Mouse (Mus musculus) limb, embryonic 11.5 days (tissue): ENCODE results near the gene Eif2s2. TPM values are rescaled to one million over a fixed set of nuclear protein-coding genes. Genes with fewer than 3 reads are reported as not detected.

ENCODE experiments used
- ATAC-seq: fragments of 200-750 bp; cut with Nextera tagmentation; 2 replicates; pipeline ENCODE4 v1.8.0; 2017; ENCODE audit warnings: low read depth; ENCODE audit not compliant: insufficient number of reproducible peaks, low FRiP score, low TSS enrichment
- DNase-seq: peaks from one replicate; pipeline ENCODE4 v3.0.0-alpha.2; 2015; ENCODE audit warnings: low spot score
- H3K27ac ChIP-seq: fragments of 300-500 bp; sonication (generic); replicated peaks from 2 replicates; pipeline ENCODE4 v1.5.1; 2014; ENCODE audit warnings: low read depth, mild to moderate bottlenecking, low read length
- H3K27me3 ChIP-seq: fragments of 300-500 bp; sonication (generic); 2 replicates; pipeline ENCODE4 v1.6.1; 2014; ENCODE audit warnings: mild to moderate bottlenecking, low read length, mixed read lengths; ENCODE audit not compliant: control insufficient read depth, insufficient read depth
- H3K36me3 ChIP-seq: fragments of 300-500 bp; sonication (generic); 2 replicates; pipeline ENCODE4 v1.6.1; 2014; ENCODE audit warnings: mild to moderate bottlenecking, low read length, moderate library complexity, mixed read lengths; ENCODE audit not compliant: control insufficient read depth, insufficient read depth
- H3K4me1 ChIP-seq: fragments of 300-500 bp; sonication (generic); 2 replicates; pipeline ENCODE4 v1.6.1; 2014; ENCODE audit warnings: low read length, mixed read lengths; ENCODE audit not compliant: control insufficient read depth, insufficient read depth
- H3K4me2 ChIP-seq: fragments of 300-500 bp; sonication (generic); 2 replicates; pipeline ENCODE4 v1.6.1; 2014; ENCODE audit warnings: low read depth, mild to moderate bottlenecking, moderate library complexity; ENCODE audit not compliant: severe bottlenecking
- H3K4me3 ChIP-seq: fragments of 300-500 bp; sonication (generic); 2 replicates; pipeline ENCODE4 v1.5.1; 2014; ENCODE audit warnings: low read depth, low read length
- H3K9ac ChIP-seq: fragments of 300-500 bp; sonication (generic); 2 replicates; pipeline ENCODE4 v1.6.1; 2014; ENCODE audit warnings: mild to moderate bottlenecking, low read length
- H3K9me3 ChIP-seq: fragments of 300-500 bp; sonication (generic); 2 replicates; pipeline ENCODE4 v1.6.1; 2016; ENCODE audit warnings: low read length; ENCODE audit not compliant: control insufficient read depth
- whole genome bisulfite sequencing: fragments of 180-500 bp; shearing (Covaris S2); extraction: QIAGEN DNeasy Blood & Tissue Kit; methylation state at CpG from one replicate; pipeline ENCODE4 v1.1.7; 2014; 5-methylcytosine and 5-hydroxymethylcytosine counted together
- polyA plus RNA-seq: library from polyadenylated mRNA; unstranded; fragments of >200 nt; fragmentation: Nextera tagmentation; extraction: Ambion mirVana; gene quantifications from 2 replicates; pipeline ENCODE4 v1.2.1, GENCODE M21; 2014

Gene Eif2s2
- 152 and 153 TPM in 2 replicates for polyA plus RNA-seq

DNA sequence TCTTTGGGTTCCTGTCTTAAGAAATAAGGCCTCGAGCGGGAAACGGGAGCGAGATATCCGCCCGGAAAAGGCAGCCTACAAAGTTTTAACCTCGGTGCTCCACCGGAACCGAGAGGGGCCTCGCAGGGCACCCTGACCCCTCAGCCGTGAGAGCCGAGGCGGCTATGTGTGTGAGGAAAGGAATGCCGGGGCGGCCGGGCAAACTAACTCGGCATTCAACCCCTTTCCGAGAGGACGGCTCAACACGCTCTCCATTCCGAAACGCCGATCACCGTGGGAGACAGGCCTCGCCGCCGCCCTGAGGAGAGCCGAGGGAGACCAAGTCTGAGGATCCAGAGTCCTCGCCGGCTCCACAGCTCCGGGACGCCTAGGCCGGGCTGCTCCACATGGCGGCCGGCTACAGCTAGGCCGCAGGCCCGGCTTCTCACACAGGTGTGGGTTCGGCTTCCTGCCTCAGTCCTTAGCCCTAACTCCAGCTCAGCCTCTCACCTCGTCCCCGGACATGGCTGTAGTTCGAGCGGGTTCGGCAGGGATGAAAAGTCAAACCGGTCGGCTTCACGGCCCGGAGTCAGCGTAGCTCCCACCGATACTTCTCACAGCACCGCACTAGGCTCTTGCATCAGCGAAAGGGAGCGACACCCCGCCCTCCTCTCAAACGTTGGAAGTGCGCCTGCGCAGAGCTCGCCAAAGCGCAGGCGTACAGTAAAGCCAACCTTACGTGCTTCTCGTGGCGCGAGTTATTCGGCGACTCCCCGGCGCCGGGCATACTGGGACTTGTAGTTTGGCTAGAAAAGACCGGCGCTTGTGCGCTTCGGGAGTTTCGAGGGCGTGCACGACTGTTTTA lies at the start of gene Eif2s2:
Eif2s2 (minus strand) TSS at position 735 of the 844 bp plus-strand sequence.
- Histone ChIP-seq H3K36me3 (no peaks in the 10 kb centered on the region), H3K4me3 (peak within 1 kb of the TSS; percentile 98), H3K27me3 (no peaks in the 10 kb centered on the region), H3K9ac (peak within 1 kb of the TSS; percentile 93), H3K9me3 (no peaks in the 10 kb centered on the region), H3K4me1 (no peaks in the 10 kb centered on the region), H3K27ac (peak within 1 kb of the TSS; percentile 56; the same call in 1 of the 2 replicates), H3K4me2 (peak within 1 kb of the TSS; percentile 66)
- ATAC-seq (peak; percentile 97), DNase-seq (peak; percentile 96)
- 0% methylated on average over 75 of the region's 75 CpGs for WGBS

DNA sequence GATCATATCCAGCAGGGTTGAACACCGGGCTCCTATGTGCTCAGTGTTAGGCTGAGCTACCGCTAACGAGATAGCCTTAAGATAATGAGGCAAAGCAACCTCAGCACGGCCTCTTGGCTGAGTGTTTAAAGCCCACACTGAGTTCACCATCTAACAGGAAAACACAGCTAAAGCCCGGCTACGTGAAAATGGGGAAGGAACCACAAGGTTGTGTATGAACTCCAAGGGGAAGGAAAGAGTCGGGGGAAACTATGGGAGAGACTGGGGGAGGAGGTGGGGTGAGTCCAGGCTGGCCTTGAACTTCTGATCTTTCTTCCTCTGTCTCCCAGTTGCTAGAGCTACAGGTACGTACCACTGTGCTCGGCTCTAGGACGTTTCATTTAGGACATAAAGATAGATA lies 49.2 kb upstream of the Eif2s2 start:
- Histone ChIP-seq H3K4me1 (peaks cover 13% of the 10 kb centered on the region), H3K4me3 (no peak overlapping the region), H3K27ac (no peak overlapping the region), H3K27me3 (no peaks in the 10 kb centered on the region), H3K9ac (no peak overlapping the region), H3K36me3 (no peaks in the 10 kb centered on the region), H3K9me3 (no peaks in the 10 kb centered on the region), H3K4me2 (no peak overlapping the region)
- 31% methylated on average over 10 of the region's 10 CpGs for WGBS
- DNase-seq (no peak), ATAC-seq (no peak)

DNA sequence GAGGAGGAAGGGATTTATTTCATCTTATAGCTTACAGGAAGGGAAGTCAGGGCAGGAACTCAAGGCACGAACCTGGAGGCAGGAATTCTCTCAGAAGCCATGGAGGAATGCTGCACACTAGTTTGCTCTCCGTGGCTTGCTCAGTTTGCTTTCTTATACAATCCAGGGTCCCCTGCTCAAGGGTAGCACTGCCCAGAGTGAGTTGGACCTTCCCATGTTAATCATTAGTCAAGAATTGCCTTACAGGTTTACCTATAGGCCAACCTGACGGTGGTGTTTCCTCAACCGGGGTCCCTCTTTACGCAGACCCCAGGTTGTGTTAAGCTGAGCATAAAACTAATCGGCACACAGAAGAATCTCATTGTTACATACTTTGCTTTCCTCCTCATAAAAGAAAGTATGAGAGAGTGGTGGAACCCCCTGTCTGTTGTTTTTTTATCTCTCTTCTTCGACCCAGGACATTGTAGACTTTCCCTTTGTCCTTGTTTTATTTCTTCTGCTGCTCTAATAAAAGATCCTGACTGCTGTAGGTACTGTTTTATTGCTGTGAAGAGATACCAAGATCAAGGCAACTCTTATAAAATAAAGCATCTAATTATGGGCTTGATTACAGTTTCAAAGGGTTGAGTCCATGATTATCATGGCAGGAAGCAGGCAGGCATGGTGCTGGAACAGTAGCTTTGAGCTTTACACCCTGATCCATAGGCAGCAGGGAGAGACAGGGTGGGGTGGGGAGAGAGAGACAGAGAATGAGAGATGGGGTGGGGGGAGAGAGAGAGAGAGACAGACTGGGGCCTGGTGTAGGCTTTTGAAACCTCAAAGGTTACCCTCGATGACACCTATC lies 45.0 kb upstream of the Eif2s2 start:
- H3K4me3 ChIP-seq = no peak overlapping the region
- peaks cover 12% of the 10 kb centered on the region for H3K4me1 ChIP-seq
- no peaks in the 10 kb centered on the region for H3K27me3 ChIP-seq
- no peak overlapping the region for H3K27ac ChIP-seq
- H3K4me2 ChIP-seq = no peak overlapping the region
- no peaks in the 10 kb centered on the region for H3K36me3 ChIP-seq
- no peak for DNase-seq
- H3K9ac ChIP-seq = no peak overlapping the region
- no peak for ATAC-seq
- no peaks in the 10 kb centered on the region for H3K9me3 ChIP-seq
- WGBS = 84% methylated on average over 8 of the region's 8 CpGs

DNA sequence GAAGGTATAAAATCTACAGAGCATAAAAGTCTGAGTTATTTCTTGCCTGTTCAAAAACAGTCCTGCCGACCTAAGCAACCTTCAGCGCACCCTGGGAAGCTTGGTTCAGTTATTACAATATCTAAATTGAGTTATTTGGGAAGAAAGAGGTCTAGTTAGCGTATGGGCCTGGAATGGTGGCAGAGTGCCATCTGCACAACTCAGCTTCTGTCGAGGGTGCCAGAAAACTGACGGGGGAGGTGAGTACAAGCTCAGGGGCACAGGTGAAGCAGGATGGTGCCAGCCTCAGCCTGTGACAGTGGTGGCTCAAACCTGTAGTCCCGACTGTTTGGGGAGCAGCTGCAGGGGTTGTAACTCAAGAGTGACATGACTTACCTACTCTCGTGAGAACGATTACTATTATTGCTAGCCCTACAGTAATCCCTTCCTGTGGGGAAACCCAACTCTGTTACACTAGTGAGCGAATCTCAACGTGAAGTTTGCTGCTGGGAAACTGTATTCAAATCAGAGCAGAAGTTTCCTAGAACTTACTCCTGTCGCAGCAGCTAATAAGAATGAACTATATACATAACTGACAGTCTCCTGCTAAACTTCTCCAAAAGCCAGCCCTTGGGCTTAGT lies 43.9 kb upstream of the Eif2s2 start:
- Histone ChIP-seq H3K4me2 (no peak overlapping the region), H3K9ac (no peak overlapping the region), H3K9me3 (no peaks in the 10 kb centered on the region), H3K27ac (no peak overlapping the region), H3K4me3 (no peak overlapping the region), H3K27me3 (no peaks in the 10 kb centered on the region), H3K4me1 (0 out of 2 replicates have a peak, but pooled peaks cover 6% of the 10 kb centered on the region), H3K36me3 (no peaks in the 10 kb centered on the region)
- ATAC-seq = no peak
- no peak for DNase-seq
- 77% methylated on average over 11 of the region's 11 CpGs for WGBS

DNA sequence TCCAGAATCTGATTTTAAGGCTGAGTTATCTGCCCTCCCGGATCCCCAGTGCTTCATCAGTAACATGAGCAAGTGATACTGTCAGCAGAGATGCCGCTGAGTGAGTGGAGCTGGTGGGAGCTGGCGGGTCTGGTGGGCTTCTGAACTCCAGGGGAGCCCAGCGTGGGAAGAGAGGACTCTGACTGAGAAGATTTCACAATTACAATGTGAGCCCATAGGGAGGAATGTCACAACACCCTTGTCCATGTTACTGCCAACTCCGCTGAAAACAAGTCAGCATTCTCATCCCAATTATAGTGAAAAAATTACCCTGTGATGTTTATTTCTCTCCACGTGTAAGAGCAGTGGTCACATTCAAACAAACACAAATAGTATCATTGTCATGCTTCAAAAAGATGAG lies 43.4 kb upstream of the Eif2s2 start:
- no peak overlapping the region for H3K27ac ChIP-seq

DNA sequence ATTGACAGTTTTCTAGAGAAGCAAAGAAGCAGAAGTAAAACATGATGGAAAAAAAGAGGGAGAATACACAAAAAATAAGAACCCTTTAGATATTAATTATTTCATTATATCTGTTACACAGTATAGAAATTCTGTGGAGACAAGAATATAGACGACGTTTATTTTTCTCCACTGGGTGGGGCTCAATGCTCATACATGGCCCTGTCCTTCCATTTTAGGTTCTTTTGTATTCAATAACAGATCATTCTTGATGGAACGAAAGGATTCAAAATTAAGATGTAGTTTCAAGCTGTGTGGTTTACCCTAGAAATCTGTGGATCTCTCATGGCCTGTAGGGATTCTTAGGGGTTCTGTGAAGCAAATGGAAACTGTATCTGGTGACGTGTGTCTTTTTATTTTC lies 41.1 kb upstream of the Eif2s2 start:
- no peak overlapping the region for H3K4me2 ChIP-seq
- no peaks in the 10 kb centered on the region for H3K36me3 ChIP-seq
- no peak overlapping the region for H3K4me3 ChIP-seq
- DNase-seq (no peak), ATAC-seq (no peak)
- H3K4me1 ChIP-seq = no peaks in the 10 kb centered on the region
- no peaks in the 10 kb centered on the region for H3K27me3 ChIP-seq
- no peak overlapping the region for H3K9ac ChIP-seq
- 70% methylated on average over 4 of the region's 4 CpGs for WGBS
- no peaks in the 10 kb centered on the region for H3K9me3 ChIP-seq
- no peak overlapping the region for H3K27ac ChIP-seq

More for the DNA sequence above, 43.4 kb upstream of the Eif2s2 start:
- ATAC-seq (no peak), DNase-seq (no peak)
- Histone ChIP-seq H3K36me3 (no peaks in the 10 kb centered on the region), H3K9me3 (no peaks in the 10 kb centered on the region), H3K4me2 (no peak overlapping the region), H3K27me3 (no peaks in the 10 kb centered on the region), H3K9ac (no peak overlapping the region), H3K4me3 (no peak overlapping the region), H3K4me1 (0 out of 2 replicates have a peak, but pooled peaks cover under 1% of the 10 kb centered on the region)
- WGBS = 72% methylated on average over 6 of the region's 6 CpGs

DNA sequence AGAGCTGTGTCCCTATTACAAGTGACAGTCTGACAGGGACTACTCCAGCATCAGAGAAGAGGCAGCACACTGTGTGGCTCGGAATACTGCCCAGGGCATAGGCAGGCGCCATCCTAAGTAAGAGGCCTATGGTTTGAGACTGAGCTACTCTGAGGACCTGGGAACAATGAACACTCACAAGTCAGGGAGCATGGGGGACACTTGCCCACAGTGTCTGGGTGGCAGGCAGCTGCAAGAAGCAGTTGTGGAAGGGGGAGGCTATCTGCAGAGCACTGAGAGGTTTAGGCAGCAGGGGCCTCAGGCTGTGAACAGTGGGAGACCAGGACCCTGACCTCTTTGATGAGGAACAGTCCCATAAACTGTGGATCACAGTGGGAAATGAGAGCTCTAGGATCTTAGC lies 35.6 kb upstream of the Eif2s2 start:
- Histone ChIP-seq H3K27me3 (no peaks in the 10 kb centered on the region), H3K4me1 (peaks cover 12% of the 10 kb centered on the region), H3K27ac (peak overlapping the region; percentile 82), H3K4me3 (no peak overlapping the region), H3K36me3 (no peaks in the 10 kb centered on the region), H3K9ac (no peak overlapping the region), H3K4me2 (no peak overlapping the region), H3K9me3 (no peaks in the 10 kb centered on the region)
- DNase-seq = peak; percentile 58
- peak; percentile 65 for ATAC-seq
- WGBS = 32% methylated on average over 2 of the region's 2 CpGs

DNA sequence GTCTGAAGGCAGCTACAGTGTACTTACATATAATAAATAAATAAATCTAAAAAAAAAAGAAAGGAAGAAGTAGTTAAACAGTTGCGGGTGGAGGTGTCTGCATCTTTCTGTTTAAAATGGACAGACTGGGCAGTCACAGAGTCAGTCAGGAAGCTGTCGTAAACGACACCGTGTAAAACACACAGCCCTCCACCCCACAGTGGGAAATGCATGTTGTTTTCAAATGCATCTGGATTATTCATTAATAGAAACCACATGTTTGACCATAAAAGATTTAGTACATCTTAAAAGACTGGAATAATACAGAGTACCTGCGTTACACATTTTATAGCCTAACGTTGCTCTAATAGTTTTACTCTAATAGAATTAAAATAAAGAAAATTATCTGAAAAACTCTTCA lies 34.1 kb upstream of the Eif2s2 start:
- Histone ChIP-seq H3K9ac (no peak overlapping the region), H3K36me3 (no peaks in the 10 kb centered on the region), H3K4me1 (peaks cover 12% of the 10 kb centered on the region), H3K27me3 (no peaks in the 10 kb centered on the region), H3K9me3 (no peaks in the 10 kb centered on the region), H3K27ac (no peak overlapping the region), H3K4me3 (no peak overlapping the region), H3K4me2 (no peak overlapping the region)
- DNase-seq (peak; percentile 61), ATAC-seq (peak; percentile 70)
- WGBS = 15% methylated on average over 6 of the region's 6 CpGs
